Mouse (Mus musculus) liver, embryonic 12.5 days (tissue): ENCODE measurements around the gene Aurkaip1. TPM values are rescaled to one million over a fixed set of nuclear protein-coding genes. Genes with fewer than 3 reads are reported as not detected.

Experiments
- ATAC-seq: fragments of 200-750 bp; cut with Nextera tagmentation; 2 replicates; pipeline ENCODE4 v1.8.0; 2017; ENCODE audit warnings: moderate number of reproducible peaks, mild to moderate bottlenecking, moderate library complexity
- H3K27ac ChIP-seq: fragments of 300-500 bp; sonication (generic); 2 replicates; pipeline ENCODE4 v1.5.1; 2016; ENCODE audit warnings: mild to moderate bottlenecking
- H3K27me3 ChIP-seq: fragments of 300-500 bp; sonication (generic); replicated peaks from 2 replicates; pipeline ENCODE4 v1.6.1; 2016; ENCODE audit warnings: mild to moderate bottlenecking, moderate library complexity
- H3K36me3 ChIP-seq: fragments of 300-500 bp; sonication (generic); 2 replicates; pipeline ENCODE4 v1.6.1; 2016; ENCODE audit warnings: mild to moderate bottlenecking, moderate library complexity
- H3K4me1 ChIP-seq: fragments of 300-500 bp; sonication (generic); 2 replicates; pipeline ENCODE4 v1.6.1; 2016
- H3K4me2 ChIP-seq: fragments of 300-500 bp; sonication (generic); 2 replicates; pipeline ENCODE4 v1.6.1; 2016; ENCODE audit warnings: mild to moderate bottlenecking, moderate library complexity
- H3K4me3 ChIP-seq: fragments of 300-500 bp; sonication (generic); 2 replicates; pipeline ENCODE4 v1.5.1; 2016; ENCODE audit warnings: mild to moderate bottlenecking, moderate library complexity
- H3K9ac ChIP-seq: fragments of 300-500 bp; sonication (generic); 2 replicates; pipeline ENCODE4 v1.6.1; 2016; ENCODE audit warnings: mild to moderate bottlenecking, moderate library complexity
- H3K9me3 ChIP-seq: fragments of 300-500 bp; sonication (generic); replicated peaks from 2 replicates; pipeline ENCODE4 v1.6.1; 2016; ENCODE audit warnings: mild to moderate bottlenecking, moderate library complexity
- WGBS: fragments of 180-500 bp; shearing (Covaris S2); methylation state at CpG from one replicate; pipeline ENCODE4 v1.1.7; 2016; ENCODE audit not compliant: insufficient replicate concordance; 5-methylcytosine and 5-hydroxymethylcytosine counted together
- polyA plus RNA-seq: library from polyadenylated mRNA; unstranded; fragments of >200 nt; fragmentation: Nextera tagmentation; extraction: Ambion mirVana; gene quantifications from 2 replicates; pipeline ENCODE4 v1.2.1, GENCODE M21; 2016

The Aurkaip1 gene
- polyA plus RNA-seq, 1 experiment from 2014 or later: 153 TPM

GRCm38 (mm10) chr4:155831831-155832230 is 759 bp downstream of the Aurkaip1 start:
- peak overlapping the region; percentile 88 for H3K9ac ChIP-seq
- WGBS: under 1% methylated on average over 25 of the region's 25 CpGs
- H3K4me2 ChIP-seq: peak overlapping the region; percentile 89
- ATAC-seq: peak; percentile 23
- peak overlapping the region; percentile 91 for H3K27ac ChIP-seq
- peak overlapping the region; percentile 80 for H3K4me3 ChIP-seq
- peaks cover 42% of the 10 kb centered on the region for H3K36me3 ChIP-seq
- no peaks in the 10 kb centered on the region for H3K27me3 ChIP-seq
- no peaks in the 10 kb centered on the region for H3K9me3 ChIP-seq
- peaks cover 32% of the 10 kb centered on the region for H3K4me1 ChIP-seq

- H3K27ac ChIP-seq: peak overlapping the region; percentile 91
- no peak for ATAC-seq
- peak overlapping the region; percentile 80 for H3K4me3 ChIP-seq
- H3K9ac ChIP-seq: peak overlapping the region; percentile 88
- H3K4me1 ChIP-seq: peaks cover 32% of the 10 kb centered on the region
- peaks cover 37% of the 10 kb centered on the region for H3K36me3 ChIP-seq
- H3K9me3 ChIP-seq: no peaks in the 10 kb centered on the region
- peak overlapping the region; percentile 89 for H3K4me2 ChIP-seq
- 46% methylated on average over 10 of the region's 10 CpGs for WGBS
- H3K27me3 ChIP-seq: no peaks in the 10 kb centered on the region
Observed at GRCm38 (mm10) chr4:155832321-155832720, 1.2 kb downstream of the Aurkaip1 start.

GRCm38 (mm10) chr4:155833234-155833633 is 2.2 kb downstream of the Aurkaip1 start:
- Histone ChIP-seq H3K4me2 (peak overlapping the region; percentile 89; the same call in 1 of the 2 replicates), H3K27me3 (no peaks in the 10 kb centered on the region), H3K4me3 (peak overlapping the region; percentile 80; the same call in 1 of the 2 replicates), H3K27ac (no peak overlapping the region), H3K4me1 (peaks cover 41% of the 10 kb centered on the region), H3K9me3 (no peaks in the 10 kb centered on the region), H3K36me3 (peaks cover 28% of the 10 kb centered on the region), H3K9ac (peak overlapping the region; percentile 88; the same call in 1 of the 2 replicates)
- WGBS: 69% methylated on average over 4 of the region's 4 CpGs
- ATAC-seq: no peak

DNA sequence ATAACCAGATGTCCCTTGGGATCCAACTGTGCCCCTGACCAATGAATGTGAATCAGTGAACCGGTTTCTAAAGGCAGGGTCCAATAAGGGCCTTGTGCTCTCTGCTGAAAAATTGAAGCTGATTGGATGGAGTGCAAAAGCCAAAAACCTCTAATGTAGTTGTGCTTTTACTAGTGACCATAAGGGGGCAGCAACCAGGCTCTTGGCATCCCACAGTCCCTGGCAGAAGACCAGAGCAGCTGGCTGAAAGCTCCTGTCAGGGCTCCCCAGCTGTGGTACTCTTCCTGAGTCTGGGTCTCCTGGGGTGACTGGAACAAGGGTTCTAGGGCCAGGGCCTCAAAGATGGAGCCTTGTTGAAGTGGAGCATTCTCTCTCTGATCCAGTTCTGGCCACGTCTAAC is 2.8 kb downstream of the Aurkaip1 start:
- peak overlapping the region; percentile 24; the same call in 1 of the 2 replicates for H3K27ac ChIP-seq
- no peak overlapping the region for H3K4me2 ChIP-seq
- H3K27me3 ChIP-seq: no peaks in the 10 kb centered on the region
- H3K9me3 ChIP-seq: no peaks in the 10 kb centered on the region
- H3K9ac ChIP-seq: no peak overlapping the region
- peaks cover 44% of the 10 kb centered on the region for H3K4me1 ChIP-seq
- WGBS: 45% methylated on average over 2 of the region's 2 CpGs
- no peak overlapping the region for H3K4me3 ChIP-seq
- no peak for ATAC-seq
- H3K36me3 ChIP-seq: peaks cover 23% of the 10 kb centered on the region

DNA sequence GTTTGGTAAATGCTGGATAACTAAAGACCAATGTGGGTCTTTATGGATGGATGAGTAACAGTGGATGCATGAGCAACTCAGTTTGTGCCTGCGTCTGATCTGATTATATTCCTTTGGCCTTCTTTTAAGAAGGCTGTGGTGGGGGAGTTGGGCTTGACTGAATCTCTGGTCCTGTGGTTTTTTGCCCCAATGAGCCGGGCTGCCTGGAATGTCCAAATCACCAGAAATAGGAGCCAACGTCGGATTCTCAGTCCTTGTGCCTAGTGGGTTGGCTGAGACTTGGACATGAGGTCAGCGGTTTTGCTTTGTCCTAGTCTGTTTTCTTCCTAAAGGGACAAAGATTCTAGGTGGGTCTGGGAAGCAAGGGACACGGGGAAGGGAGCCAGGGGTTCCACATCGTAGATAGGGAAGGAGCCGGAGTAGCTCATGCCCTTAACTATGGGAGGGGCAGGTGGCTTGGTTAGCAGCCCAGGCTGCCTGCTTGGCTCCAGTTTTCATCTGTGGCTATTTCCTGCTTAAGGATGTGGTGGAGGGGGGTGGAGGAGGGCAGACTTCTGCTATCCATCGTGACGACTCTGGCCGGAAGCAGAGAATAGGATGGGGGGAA is 6.4 kb downstream of the Aurkaip1 start:
- Histone ChIP-seq H3K4me3 (no peak overlapping the region), H3K36me3 (peaks cover 17% of the 10 kb centered on the region), H3K4me2 (no peak overlapping the region), H3K4me1 (peaks cover 59% of the 10 kb centered on the region), H3K27me3 (peaks cover 34% of the 10 kb centered on the region), H3K27ac (no peak overlapping the region), H3K9me3 (no peaks in the 10 kb centered on the region), H3K9ac (no peak overlapping the region)
- 35% methylated on average over 11 of the region's 11 CpGs for WGBS
- no peak for ATAC-seq

DNA sequence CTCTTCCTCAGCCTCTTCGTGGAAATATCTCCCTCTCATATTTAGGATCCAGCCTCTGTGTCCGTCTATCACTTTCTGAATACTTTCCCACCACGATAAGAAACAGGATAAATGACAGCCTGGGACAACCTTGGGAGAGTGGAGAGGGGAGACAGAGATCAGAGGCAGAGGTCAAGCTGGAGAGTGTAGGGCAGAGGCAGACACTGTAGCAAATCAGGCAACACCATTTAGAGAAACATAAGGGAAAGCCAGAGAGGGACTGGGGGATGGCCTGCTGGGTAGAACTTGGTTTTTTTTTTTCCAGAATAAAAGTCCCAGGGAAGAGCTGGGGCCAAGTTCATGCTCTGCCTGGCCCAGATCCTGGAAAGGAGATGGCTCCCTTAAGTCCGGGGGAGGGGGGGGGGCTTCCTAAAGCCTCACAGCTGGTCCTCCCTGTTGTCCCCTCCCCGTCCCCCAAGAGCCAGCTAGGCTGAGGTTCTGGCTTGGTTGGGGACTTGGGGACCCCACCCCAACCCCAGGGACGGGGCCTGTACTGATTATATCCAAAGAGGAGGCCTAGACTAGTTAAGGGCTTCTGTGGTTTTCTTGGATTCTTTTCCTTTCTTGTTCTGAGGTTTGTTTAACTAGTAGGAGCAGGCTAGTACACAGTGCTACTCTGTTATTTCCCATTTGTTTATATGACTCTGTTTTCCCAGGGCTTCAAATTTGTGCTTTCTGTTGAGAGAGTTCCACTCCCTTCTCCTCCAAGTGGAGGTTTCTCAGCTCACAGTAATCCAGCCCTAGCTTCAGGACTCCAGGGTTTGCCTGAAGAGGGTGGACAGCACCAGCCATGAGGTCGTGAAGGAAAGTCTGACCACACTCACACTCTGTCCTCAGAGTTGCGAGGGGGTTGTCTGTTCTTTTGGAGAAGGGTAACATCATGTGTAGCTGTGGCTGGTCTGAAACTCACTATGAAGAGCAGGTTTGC is 7.4 kb downstream of the Aurkaip1 start:
- H3K27me3 ChIP-seq: peaks cover 43% of the 10 kb centered on the region
- no peak overlapping the region for H3K4me3 ChIP-seq
- H3K27ac ChIP-seq: no peak overlapping the region
- H3K9ac ChIP-seq: no peak overlapping the region
- H3K4me2 ChIP-seq: no peak overlapping the region
- WGBS: 40% methylated on average over 8 of the region's 8 CpGs
- peaks cover 7% of the 10 kb centered on the region for H3K36me3 ChIP-seq
- H3K9me3 ChIP-seq: no peaks in the 10 kb centered on the region
- no peak for ATAC-seq
- H3K4me1 ChIP-seq: peaks cover 50% of the 10 kb centered on the region

DNA sequence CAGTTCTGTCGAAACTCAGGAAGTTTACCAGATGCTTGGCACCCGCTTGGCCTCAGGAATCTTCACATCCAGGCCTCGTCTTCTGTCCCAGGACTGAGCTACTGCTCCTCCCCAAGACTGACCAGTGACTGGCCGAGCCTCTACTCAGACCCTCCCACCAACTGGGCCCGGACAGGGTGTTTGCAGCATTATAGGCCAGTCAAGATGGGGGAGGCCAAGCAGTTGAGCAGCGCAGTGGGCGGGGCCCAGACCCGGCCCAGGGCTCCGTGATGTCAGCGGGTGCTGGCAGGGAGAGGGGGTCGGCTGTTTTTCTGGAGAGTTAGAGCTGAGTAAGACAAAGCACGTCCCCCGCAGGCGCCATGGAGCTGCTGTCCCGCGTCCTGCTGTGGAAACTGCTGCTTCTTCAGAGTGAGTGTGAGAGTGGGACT is 8.4 kb downstream of the Aurkaip1 start, which contains the start of gene Mxra8:
TSS of gene Mxra8 (plus strand) at position 198 of the 428 bp plus-strand sequence.
- Histone ChIP-seq H3K9me3 (no peaks in the 10 kb centered on the region), H3K27ac (0 out of 2 replicates have a peak within 1 kb of the TSS, but pooled peaks have one; percentile 36), H3K4me1 (peaks cover 41% of the 10 kb centered on the region), H3K9ac (peak within 1 kb of the TSS; percentile 73), H3K27me3 (peaks cover 46% of the 10 kb centered on the region), H3K36me3 (no peaks in the 10 kb centered on the region), H3K4me2 (peak within 1 kb of the TSS; percentile 95), H3K4me3 (peak within 1 kb of the TSS; percentile 66)
- WGBS: 18% methylated on average over 16 of the region's 16 CpGs
- ATAC-seq: peak; percentile 48

- H3K27me3 ChIP-seq: peaks cover 46% of the 10 kb centered on the region
- H3K4me2 ChIP-seq: peak overlapping the region; percentile 95
- 23% methylated on average over 8 of the region's 8 CpGs for WGBS
- no peak; the same call in 1 of the 2 replicates for ATAC-seq
- H3K27ac ChIP-seq: peak overlapping the region; percentile 51; the same call in 1 of the 2 replicates
- H3K9me3 ChIP-seq: no peaks in the 10 kb centered on the region
- H3K4me1 ChIP-seq: peaks cover 41% of the 10 kb centered on the region
- peak overlapping the region; percentile 66 for H3K4me3 ChIP-seq
- H3K9ac ChIP-seq: peak overlapping the region; percentile 73
- no peaks in the 10 kb centered on the region for H3K36me3 ChIP-seq
Observed at GRCm38 (mm10) chr4:155840076-155841002, 9.3 kb downstream of the Aurkaip1 start.

GRCm38 (mm10) chr4:155841003-155841454 is 10.0 kb downstream of the Aurkaip1 start:
- Histone ChIP-seq H3K27me3 (peaks cover 51% of the 10 kb centered on the region), H3K4me3 (peak overlapping the region; percentile 66), H3K4me1 (peaks cover 41% of the 10 kb centered on the region), H3K9ac (peak overlapping the region; percentile 73), H3K36me3 (no peaks in the 10 kb centered on the region), H3K9me3 (no peaks in the 10 kb centered on the region), H3K4me2 (peak overlapping the region; percentile 95), H3K27ac (peak overlapping the region; percentile 51; the same call in 1 of the 2 replicates)
- peak; percentile 85 for ATAC-seq
- WGBS: under 1% methylated on average over 32 of the region's 32 CpGs

- Histone ChIP-seq H3K4me3 (peak overlapping the region; percentile 66), H3K4me1 (peaks cover 46% of the 10 kb centered on the region), H3K27me3 (peaks cover 51% of the 10 kb centered on the region), H3K4me2 (peak overlapping the region; percentile 95), H3K36me3 (no peaks in the 10 kb centered on the region), H3K9ac (no peak overlapping the region), H3K9me3 (no peaks in the 10 kb centered on the region), H3K27ac (no peak overlapping the region)
- ATAC-seq: peak; percentile 1; the same call in 1 of the 2 replicates
- 39% methylated on average over 38 of the region's 38 CpGs for WGBS
Observed at GRCm38 (mm10) chr4:155841651-155842270, 10.7 kb downstream of the Aurkaip1 start.
